Mouse (Mus musculus) kidney, adult 8-10 months (tissue): ENCODE data around the gene Serpine1.

Source experiments
- DNase-seq, 2 experiments: peaks; one replicate each; pipeline ENCODE4 v3.0.0; 2022

Gene Serpine1

DNA sequence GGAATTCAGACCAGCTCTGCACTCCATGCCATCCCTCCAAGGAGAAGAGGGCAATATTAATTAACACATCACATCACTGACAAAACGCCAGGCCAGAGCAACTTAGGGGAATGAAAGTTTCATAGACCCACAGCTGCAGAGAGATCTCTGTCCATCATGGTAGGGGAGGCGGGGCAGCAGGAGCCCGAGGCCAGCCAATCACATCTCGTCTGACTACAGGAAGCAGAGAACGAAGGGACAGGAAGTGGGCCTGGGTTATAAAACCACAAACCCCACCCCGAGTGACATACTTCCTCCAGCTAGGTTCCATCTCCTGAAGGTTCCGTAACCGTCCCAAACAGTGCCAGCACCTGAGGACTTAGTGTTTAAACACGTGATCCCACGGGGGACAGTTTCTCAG lies 23.1 kb upstream of the Serpine1 start:
- DNase-seq = no peak

DNA sequence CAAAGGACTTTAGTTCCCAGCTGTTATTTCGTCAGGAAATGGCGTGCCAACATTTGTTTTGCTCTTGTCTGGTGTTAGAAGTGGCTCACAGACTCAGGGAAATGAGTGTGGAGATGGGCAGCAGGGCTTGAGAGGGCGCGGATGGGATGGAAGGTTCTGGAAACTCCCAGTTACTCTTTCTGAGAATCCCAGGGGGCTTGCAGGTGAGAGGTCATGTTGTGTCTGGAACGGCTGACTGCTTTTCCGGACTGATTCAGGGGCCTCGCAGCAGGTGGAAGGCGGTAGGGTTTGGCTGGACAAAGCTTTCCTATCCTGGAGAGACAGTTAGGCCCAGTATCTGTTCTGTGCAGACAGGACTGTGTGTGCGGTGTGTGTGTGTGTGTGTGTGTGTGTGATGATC lies 21.7 kb upstream of the Serpine1 start:
- DNase-seq = no peak

DNA sequence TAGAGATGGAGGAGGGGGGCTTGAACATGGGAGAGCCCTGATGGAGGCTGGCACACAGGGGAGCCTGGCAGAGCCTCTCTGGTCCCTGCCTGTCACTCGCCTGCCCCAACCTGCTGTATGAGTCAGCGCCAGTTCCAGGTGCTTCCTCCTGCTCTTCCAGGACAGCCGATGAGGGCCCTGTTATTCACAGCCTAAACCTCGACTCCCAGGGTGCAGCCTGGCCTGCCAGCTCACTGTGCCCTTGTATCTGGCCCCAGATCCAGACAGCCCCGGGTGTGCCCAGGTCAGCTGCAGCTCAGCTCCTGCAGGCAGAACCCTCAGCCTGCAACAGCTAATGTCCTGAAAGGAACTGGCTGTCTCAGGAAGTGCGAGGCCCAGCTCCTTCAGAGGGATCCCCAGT lies 19.5 kb upstream of the Serpine1 start:
- DNase-seq = no peak

DNA sequence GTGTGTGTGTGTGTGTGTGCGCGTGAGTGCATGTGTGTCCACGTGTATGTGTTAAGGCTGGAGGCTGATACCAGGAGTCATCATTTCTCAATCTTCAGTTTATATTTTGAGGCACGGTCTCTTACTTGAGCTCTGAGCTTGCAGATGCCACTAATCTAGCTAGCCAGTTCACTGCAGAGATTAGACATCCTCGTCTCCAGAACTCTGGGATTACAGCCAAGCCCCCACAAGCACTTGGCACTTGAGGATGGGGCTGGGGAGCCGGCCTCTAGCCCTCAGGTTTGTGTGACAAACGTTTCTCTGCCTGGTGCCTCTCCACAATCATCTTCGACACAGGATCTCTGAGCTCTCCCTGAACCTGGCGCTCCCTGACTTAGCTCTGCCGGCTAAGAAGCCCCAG lies 18.8 kb upstream of the Serpine1 start:
- no peak for DNase-seq

DNA sequence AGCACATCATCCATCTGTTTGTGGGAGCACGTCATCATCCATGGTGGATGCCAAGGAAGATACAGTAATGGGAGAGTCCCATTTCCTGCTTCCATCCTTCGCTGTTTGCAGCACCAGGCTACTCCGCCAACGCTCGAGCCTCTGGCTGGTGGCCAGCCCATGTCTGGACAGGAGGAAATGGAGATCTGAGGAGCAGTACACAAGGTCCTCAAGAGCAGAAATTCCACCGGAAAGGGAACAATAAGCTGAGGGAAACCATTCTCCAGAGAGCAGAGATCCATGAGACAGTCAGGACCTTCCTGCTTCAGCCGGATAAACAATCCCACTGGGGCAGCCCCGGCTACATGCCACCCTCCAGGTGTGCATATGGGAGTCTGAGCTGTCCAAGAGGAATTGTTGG lies 15.3 kb upstream of the Serpine1 start:
- DNase-seq = peak; percentile 72 to 74

DNA sequence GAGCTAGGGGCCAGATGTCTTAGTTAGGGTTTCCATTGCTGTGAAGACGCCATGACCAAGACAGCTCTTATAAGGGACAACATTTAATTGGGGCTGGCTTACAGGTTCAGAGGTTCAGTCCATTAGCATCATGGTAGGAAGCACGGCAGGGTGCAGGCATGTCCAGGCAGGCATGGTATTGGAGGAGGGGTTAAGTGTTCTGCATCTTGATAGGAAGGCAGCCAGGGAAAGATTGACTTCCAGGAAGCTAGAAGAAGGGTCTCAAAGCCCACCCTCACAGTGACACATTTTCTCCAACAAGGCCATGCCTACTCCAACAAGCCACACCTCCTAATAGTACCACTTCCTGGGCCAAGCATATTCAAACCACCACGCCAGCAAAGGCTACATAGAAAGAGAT lies 13.7 kb upstream of the Serpine1 start:
- no peak for DNase-seq

DNA sequence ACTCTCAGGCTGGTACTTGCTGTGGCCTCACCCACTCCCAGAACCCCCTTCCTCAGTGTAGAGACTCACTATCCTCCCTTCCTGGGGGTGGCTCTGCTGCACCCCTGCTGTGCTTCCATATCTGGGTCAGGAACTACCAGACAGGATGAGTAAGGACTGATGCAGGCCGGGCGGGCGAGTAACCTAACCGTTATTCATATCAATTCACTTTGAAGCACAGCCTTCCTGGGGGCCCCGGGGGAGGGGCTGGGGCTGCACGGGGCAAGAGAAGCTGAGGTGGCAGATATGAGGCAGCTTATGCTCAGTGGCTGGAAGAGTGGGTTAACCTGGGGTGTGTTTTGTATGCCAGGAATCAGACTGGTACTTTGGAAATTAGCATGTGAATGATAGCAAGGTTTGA lies 13.0 kb upstream of the Serpine1 start:
- no peak for DNase-seq

DNA sequence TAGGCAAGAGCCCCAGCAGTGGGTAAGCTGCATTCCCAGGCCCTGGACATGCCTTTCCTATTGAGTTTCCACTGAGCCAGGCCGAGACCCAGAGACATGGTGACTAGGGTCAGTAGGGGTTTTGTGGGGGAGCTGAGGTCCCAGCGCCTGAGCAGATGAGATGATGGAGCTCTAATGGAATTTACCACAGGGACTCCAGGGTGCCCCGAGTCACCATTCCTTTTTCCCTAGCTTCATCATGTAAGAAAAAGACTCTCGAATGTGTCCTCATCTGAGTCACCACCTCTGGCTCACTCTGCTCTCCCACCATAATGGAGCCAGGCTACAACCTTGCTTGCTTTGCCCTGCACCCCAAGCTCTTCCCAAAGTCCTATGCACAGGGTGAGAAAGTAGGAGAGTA lies 11.0 kb upstream of the Serpine1 start:
- DNase-seq = no peak

DNA sequence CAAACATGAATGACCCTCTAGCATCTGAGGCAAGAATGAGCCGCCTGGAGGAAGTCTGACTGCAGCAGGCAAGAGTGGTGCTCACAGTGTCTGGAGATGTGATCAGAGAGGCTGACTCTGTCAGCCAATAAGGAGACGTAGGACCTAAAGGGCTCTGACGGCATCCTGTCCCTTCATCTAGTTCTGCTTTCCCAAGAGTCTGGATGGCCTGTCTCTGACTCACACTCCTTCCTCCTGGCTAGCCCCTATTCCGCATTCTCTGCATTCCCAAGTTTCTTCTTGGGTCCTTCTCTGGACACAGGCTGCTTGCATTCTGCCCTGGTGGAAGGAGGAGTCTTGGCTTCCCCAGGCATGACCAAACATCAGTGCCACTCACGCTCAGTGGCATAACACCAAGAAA lies 7.8 kb upstream of the Serpine1 start:
- peak; percentile 34 to 51 for DNase-seq

DNA sequence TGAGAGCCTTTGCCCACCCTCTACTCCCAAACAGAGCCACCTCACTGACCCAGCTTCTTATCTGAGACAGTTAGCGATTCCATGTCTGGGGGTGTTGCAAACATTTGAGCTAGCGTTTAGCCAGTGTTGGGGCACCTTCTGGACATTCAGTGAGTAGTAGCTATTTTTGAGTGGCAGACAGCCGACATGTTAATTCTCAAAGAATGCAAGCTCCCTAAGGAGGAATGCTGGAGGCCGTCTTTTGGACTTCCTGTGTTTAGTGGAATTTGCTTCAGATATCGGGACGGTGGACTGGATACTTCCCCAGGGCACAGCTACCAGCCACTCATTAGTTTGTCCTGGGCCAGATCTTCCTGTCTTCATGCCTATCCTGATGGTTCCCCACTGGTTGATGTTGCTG lies 6.5 kb upstream of the Serpine1 start:
- DNase-seq = no peak

DNA sequence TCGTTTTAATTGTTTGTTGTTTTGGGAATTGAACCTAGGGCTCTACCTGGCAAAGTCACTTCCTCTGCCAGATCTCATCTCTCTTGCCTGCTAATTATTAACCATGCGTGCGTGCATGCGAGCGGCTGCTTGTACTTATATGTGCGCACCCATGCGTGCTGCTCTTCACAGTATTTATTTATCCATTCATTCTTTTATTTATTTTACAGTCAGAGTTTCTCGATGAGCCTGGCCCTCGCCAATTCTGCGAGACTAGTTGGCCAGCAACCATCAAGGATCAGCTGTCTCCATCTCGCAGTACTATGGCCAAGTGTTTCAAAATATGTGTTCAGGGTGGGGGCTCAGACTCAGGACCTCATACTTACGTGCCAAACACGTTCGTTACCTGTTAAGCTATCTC lies 6.0 kb upstream of the Serpine1 start:
- DNase-seq = no peak

DNA sequence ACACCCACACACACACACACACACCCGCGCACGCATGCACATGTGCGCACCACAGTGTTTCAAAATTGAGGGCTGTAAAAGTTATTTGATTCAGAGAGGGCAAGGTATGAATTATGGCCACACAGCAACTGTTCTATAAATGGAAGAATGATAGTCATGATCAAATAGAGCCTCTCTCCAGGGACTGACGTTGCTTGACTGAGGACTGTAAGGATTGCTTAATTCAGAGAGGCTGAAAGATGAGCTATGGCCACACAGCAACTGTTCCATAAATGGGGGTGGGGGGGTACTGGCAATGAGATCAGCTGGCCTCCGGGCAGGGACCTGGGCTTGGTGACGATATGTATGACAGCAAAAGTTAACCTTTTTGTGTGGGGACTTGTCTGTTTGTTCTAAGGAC lies 5.1 kb upstream of the Serpine1 start:
- DNase-seq = no peak

DNA sequence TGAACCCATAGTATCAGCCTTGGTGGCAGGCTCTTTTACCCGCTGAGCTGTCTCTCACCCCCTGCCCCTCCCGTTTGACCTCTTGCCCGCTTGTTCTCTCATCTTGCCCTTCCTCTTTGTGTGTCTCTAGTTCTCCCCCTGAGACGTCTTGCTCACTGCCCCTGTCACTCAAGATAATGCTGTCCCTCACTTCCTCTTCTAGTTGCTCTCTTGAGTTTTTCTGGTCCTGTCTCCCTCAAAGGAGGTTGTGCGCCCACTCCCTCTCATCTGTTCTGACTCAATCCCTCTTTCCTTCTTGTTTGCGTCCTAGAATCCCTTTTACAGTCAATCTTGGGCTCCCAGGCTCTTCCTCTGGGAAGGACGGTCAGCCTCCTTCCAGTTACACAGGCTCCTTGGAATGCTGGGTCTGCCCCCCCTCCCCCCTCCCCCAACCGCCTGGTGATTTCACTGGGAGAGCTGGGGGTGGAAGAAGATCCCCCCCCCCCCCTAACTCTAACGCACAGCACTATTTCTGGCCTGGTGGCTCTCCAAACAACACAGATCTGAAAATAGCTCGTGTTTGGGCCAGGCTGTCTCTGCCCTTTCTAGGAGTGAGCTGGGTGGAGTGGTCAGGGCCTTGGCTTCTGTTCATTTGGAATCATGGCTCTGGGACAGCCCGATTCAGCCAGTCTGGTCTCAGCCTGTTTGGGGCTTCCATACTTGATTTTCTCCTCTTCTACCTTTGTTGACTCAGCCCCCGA lies 4.3 kb upstream of the Serpine1 start:
- no peak for DNase-seq

DNA sequence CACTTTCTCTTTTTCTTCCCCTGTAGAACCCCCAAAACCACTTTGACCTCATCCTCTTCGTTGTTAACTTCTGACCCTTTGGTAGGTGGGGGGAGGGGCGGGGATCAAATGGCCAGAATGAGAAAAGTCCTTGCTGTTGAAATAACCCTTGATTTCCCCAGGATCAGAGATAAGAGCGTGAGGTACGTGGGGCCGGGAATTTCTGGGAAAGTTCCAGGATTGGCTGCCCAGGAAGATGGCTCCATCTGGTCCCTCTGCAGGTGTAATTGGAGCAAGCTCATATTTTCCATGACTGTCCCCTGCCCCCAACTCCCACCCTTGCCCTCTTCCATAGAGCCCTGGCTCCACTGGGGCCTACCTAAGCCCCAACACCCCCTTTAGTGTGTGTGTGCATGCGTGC lies 3.7 kb upstream of the Serpine1 start:
- no peak for DNase-seq

DNA sequence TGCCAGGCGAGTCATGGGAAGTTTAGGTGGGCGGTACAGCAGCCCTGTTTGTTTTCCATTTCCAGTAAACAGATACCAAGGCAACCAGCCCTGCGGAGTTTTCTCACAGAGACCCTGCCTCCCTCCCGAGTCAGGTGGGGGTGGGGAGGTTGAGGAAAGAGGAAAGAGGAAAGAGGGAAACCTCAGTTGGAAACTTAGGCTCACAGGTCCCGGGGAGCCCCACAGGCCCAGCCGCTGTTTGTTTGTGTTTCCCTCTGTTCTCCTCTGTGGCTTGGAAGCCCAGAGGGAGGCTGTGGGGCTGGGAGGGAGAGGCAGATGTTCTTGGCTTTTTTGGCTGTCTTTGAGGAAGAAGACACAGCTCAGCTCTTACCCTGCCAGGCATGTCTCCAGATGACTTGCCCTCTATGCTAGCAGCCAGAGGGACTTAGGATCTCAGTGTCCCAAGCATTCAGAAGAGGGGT lies 2.2 kb upstream of the Serpine1 start:
- DNase-seq = no peak

DNA sequence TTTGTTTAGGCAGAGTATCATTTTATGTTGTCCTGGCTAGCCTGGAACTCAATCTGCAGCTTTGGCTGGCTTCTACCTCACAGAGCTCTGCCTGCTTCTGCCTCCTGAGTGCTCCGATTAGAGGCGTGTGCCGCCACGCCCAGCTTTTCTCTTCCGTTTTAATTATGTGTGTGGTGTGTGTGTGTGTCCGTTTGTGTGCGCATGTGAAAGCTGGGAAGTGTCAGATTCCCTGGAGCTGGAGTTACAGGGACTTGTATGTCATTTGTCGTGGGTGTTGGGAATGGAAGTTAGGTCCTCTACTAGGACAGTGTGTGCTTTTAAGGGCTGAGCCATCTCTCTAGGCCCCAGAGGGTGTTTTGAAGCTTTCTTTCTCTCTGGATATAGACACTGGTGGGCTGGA lies 1.1 kb upstream of the Serpine1 start:
- no peak for DNase-seq

DNA sequence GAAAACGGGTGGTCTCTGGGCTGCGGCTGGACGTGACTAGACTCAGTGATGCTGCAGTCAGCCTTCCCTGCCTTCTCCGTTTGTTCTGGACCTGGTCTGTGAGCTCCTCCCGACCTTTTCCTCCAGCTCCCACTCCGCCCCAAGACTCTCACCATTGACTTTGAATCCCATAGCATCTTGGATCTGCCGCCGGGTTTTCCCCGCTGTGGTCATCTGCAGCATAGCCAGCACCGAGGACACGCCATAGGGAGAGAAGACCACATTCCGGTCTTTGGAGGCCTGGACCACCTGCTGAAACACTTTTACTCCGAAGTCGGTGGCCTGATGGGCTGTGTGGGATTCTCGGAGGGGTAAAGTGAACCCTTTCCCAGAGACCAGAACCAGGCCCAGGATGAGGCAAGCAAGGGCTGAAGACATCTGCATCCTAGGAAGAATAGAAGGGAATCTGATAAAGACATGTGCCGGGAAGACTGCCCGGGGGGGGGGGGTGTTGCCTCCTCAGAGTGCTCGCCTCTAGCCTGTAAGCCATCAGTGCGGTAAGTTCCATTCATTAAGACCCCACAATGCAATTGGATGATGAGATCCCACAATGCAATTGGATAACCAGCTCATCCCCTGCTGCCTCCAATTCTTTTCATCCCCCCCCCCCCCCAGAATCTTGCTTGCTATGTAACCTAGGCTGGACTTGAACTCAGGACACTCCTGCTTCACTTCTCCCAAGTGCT lies 1.0 kb downstream of the Serpine1 start:
- no peak for DNase-seq

DNA sequence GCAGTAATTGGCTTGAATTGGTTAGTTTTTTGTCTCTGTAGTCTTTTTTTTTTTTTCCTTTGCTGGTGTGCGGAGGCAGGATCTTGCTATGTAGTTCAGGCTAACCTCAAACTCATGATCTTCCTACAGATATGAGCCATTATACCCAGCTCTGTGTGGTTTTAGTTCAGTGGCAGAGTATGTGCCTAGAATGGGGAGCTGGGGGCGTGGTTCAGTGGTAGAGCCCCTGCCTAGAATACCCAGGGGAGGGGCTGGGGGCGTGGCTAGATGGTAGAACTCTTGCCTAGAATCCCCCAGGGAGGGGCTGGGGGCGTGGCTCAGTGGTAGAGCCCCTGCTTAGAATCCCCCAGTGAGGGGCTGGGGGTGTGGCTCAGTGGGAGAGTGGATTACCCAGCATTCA lies 3.4 kb downstream of the Serpine1 start:
- no peak for DNase-seq

DNA sequence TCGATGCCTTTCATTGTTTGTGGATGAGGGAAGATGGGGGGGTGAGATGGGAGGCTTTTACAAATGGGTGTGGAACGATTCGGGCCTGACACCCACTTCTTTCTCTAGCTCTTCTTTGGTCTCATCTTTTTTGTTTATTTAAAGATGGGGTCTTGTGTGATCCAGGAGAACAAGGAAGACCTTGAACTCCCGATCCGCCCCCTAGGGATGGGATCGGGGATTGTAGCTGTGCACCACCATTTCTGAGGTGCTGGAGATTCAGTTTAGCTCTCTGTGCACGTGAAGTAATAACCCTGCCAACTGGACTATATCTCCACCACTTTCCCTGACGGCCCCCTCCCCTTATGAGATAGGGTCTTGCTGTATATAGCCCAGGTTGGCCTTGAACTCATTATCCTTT lies 6.1 kb downstream of the Serpine1 start:
- DNase-seq = no peak

DNA sequence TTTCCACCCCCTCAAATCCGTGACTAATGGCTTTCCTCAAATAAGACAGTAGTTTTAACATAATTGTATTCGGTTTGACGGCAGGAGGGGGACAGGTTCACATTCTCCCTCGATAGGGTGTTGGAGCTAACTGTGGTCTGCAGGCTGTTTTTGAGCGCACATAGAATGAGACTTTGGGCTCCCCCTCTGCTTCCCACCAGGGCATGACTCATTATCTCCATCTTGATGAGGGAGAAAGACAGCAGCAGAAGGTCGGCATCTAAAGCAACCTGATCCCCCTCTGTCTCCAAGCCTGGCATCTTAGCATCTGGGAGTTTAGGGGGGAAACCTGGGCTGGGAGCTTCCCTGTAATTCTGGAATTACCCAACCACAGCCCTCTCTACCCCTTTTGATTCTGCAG lies 6.6 kb downstream of the Serpine1 start:
- DNase-seq = no peak

DNA sequence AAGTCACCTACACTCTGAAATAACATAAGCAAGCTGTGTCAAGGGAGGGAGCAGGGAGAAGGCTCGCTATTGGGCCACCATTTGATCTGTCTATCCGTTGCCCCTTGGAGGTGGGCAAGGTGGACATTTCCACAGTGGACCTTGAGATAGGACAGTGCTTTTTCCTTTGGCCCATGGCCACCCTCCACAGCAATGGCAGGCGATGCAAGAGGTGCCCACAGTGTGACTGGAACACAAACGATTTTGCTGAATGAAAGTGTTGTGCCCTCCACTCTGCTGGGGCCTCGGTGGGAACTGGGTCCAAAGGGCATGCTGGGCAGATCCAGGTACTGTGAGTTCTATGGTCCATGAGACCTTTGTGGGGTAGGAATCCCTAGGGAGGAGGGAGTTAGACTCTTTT lies 9.5 kb downstream of the Serpine1 start:
- no peak for DNase-seq

DNA sequence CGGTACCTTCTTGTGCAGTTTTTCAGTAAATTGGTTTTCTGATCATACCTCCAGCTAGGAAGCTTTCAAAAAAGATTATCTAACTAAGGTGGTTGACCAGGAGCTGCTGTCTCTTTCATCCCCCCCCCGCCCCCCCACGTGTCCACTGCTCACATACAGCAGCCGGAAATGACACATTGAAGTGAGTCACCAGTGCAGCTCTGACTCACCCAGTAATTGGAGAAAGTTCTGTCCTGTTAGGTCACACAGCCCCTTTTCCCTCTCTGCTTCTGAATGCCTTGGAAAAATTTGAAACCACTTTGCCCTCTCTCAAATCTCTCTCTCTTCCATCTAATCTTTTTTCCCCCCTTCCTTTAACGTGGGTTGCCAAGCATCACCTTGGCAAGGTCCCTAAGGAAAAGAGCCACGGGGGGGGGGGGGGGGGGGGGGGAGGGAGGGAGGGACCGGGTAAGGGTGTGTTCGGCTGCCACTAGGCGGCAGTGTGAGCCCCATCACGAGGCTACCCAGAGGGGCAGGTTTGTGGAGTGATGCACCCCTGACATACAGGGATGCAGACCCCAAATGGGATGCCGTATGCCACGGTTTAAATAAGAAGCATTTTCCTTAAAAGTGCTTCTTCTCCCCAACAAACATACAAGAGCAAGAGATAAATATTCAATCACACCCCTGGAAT lies 10.1 kb downstream of the Serpine1 start:
- DNase-seq = peak in 1 of 2 experiments; percentile 54

DNA sequence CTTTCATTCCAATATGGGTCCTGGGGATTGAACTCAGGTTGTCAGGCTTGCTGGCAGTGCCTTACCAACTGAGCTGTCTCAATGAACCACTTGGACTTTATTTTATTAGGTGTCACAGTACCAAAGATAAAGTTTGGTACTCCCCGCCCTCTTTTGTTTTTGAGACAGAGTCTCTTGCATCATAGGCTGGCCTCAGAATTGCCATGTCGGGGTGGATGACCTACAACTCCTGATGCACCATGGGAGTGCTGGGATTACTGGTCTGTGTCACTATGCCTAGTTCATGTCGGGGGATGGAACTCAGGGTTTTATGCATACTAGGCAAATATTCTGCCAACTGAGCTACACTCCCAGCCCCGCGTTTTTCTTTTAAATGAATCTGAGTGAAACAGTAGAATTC lies 17.2 kb downstream of the Serpine1 start:
- DNase-seq = no peak

DNA sequence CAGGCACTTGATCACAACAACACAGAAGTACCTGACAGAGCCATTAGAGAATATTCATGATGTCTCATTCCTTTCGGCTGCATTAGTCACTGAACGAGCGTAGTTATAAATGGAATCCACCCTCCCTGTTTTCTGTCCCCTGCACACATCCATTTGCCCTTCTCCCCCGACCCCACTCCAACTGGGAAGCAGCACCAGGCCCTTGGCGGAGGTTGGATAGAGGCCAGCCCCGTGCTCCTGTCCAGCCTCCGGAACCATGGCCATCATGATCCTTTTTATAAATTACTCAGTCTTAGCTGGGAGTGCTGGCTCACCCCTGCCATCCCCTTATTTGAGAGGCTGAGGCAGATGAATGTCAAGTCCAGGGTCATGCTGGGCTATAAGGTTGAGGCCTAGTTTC lies 17.8 kb downstream of the Serpine1 start:
- DNase-seq = no peak
